Mouse (Mus musculus): ENCODE measurements around the gene Atp2a3.

Atp2a3 gene

DNA sequence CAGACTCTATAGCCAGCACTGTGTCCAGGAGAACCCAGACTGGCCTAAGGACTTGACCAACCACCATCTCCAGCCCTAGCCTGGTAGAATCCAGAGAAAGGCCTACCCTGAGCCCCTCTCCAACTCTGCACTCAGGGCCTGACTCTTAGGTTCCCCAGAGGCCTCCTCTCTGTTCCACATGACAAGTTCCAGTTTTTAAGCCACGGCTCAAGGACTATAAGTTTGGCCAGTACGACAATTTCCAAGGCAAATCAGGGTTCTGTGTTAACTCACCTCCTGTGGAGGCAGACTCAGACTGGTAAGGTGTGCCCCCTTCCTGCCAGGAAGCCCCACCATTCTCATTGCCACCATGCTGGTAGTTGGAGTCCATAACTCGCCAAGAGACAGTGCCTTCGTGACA lies 6.8 kb upstream of the Atp2a3 start:
- in situ Hi-C loops (cut with MboI, MseI), result no loop called here

GRCm38 (mm10) chr11:72955339-72955974 lies 5.5 kb upstream of the Atp2a3 start:
- in situ Hi-C loops (cut with MboI, MseI), result no loop called here

GRCm38 (mm10) chr11:72957318-72957717 lies 3.7 kb upstream of the Atp2a3 start:
- in situ Hi-C loops (cut with MboI, MseI), result no loop called here

DNA sequence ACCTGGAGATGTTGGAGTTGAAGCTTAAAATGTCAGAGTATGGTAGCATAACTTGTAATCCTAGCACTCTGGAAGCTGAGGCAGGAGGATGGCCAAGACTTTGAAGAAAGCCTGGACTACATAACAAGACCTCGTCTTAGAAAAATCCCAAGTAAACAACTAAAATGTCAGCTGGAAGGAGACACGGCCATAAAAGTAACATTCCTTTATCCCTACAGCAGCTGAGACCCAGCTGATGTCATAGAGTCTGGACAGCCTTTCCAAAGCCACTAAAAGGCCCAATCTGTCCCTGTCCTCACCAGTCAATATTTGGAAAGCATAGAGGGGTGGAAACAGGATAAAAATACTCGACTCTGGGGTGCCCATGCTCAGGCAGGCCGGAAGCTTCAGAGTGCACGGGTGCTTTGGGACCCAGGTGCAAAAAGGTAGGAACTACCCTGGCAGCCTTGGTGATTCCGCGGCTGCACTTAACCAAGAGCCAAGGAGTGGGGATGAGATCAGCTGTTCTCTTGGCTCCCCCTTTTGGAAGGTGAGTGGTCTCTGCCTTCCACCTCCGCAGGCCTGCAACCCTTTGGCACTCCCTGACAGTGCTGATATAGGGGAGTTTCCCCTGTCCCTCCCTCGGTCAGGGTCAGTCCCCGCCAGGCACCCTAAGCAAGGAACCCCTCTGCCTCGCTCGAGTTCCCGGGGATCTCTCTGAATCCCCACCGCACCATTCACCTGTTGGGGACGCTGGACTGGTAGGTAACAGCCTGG lies 867 bp upstream of the Atp2a3 start:
- in situ Hi-C loops (cut with MboI, MseI), result no loop called here

DNA sequence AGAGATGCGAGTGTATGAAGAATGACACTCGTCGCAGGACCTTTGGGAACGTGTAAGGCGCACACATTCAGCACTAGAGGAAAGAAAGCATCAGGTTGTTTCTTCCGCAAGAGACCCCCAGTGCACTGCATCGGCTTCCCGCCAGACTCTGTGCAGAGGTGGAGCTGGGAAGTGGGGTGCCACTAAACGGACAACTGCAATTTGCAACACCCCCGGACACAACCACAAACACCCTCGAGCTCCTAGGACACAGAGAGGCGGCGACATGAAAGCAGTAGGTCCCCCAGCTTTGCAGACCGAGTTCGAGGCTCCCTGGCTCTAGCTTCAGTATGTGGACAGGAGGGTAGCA lies 272 bp upstream of the Atp2a3 start:
- in situ Hi-C loops (cut with MboI, MseI), result no loop called here

GRCm38 (mm10) chr11:72962378-72962777 lies 1.4 kb downstream of the Atp2a3 start:
- in situ Hi-C loops (cut with MboI, MseI), result no loop called here

- in situ Hi-C loops (cut with MboI, MseI), result no loop called here
Observed at GRCm38 (mm10) chr11:72963058-72963788, 2.3 kb downstream of the Atp2a3 start.

DNA sequence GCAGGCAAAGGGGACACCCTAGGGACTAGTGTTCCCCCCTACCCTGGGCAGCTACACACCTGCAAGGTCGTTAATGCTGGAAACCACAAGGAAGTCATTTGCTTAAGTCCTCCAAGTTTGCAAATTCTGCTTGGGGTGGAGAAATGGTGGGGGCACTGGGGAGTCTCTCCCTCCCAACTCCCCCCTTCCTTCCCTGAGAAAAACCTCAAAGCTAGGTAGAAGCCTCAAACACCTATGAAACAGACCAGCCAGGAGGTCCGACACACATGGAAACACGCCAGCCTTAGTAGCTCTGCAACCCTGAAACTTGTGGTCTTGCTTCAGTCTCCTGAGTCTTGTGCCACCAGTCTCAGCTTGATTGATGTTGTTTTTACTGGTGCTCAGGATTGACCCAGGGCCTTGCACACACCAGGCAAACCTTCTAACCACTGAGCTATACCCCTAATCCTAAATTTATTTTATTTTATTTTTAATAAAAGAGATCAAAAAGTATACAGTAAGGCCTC lies 2.9 kb downstream of the Atp2a3 start:
- in situ Hi-C loops (cut with MboI, MseI), result no loop called here

GRCm38 (mm10) chr11:72974995-72975503 lies 14.1 kb downstream of the Atp2a3 start:
- in situ Hi-C loops (cut with MboI, MseI), result no loop called here

DNA sequence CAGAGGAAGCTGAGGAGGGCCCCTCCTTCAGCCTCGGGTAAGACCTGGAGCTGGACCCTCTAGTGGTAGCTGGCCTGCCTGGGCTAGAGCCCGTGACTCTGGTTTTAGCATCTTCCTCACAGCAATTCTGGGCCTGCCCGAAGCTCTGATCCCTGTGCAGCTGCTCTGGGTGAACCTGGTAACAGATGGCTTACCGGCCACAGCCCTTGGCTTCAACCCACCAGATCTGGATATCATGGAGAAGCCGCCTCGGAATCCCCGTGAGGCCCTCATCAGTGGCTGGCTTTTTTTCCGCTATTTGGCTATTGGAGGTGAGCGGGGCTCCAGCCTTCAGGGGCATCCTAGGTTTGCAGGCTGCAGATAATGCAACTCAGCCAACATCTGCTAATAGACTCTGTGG lies 21.5 kb downstream of the Atp2a3 start:
- in situ Hi-C loops (cut with MboI, MseI), result no loop called here

DNA sequence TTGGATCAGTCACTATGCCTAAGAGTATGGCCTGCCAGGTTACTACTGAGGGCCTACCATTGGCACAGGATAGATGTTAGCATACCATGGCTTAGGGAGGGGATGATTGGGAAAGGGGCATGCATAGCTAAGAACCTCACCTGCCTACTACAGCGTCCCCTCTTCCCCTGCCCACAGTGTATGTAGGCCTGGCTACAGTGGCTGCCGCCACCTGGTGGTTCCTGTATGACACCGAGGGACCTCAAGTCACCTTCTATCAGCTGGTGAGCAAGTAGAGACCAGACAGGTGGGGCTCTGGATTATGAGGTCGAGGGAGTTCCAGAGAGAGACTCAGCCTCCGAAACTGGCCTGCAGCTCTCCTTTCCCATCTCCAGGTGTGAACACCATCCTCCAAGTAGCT lies 22.3 kb downstream of the Atp2a3 start:
- in situ Hi-C loops (cut with MboI, MseI), result no loop called here

DNA sequence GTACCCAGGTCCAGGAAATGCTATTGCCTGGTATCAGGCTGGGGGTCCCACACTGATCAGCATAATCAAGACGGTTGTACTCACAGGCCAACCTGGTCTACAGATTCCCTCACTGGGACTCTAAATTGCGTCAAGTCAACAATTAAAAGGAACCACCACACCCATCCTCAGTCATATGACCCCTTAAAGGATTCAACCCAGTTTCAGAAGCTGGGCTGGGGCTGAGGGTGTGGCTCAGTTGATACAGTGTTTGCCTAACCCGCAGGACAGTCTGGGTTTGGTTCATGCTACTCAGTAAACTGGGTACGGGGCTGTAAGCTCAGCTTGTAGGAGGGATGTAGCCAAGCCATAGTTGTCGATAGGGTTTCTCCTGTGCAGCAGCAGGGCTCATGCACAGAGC lies 25.8 kb downstream of the Atp2a3 start:
- in situ Hi-C loops (cut with MboI, MseI), result no loop called here

DNA sequence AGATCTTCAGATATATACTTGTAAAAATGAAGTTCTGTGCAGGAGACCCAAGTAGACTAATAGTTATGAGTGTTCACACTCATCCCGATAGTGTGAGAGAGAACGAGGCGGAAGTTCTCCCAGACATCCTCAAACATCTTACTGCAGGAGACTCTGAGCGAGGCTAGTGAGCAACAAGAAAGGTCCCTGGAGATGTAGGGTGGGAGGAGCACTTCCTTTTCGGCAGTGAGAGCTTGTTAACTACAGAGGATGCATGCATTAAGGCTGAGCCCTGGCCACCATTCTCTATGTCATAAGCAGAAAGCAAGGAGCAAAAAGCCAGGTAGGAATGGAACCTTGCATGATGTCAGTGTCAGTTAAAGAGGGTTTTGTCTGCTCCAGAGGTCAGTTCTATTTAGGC lies 26.3 kb downstream of the Atp2a3 start:
- in situ Hi-C loops (cut with MboI, MseI), result no loop called here

DNA sequence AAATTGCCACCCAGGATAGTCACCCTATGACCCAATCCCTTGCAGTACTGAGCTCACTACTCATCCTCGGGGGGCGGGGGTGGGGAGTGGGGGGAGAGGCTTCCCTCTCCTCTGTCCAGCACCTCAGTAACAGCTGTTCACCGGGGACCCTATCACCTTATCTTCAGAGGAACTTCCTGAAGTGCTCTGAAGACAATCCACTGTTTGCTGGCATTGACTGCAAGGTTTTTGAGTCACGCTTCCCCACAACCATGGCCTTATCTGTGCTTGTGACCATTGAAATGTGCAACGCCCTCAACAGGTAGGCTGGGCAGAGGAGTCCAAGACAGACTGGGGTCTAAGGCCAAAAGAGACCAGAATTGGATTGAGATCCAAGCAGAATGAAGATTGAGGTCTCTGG lies 26.8 kb downstream of the Atp2a3 start:
- in situ Hi-C loops (cut with MboI, MseI), result no loop called here

DNA sequence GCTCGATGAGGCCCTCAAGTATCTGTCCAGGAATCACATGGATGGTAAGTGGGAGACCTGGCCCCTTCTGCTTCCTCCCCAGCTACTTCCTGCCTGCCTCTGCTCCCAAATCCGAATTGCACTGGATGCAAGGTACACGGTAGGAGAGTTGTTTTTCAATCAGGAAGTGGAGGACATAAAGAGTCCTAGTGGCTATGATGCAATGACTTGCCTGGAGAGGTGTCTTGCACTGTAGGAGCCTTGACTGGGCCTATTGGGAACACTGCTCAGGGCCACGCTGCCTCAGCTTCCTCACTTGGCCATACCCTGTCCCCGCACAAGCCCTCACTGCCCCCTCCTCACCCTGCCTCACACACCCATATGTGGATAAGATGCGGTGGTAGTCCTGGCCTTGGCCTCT lies 28.1 kb downstream of the Atp2a3 start:
- in situ Hi-C loops (cut with MboI, MseI), result no loop called here

DNA sequence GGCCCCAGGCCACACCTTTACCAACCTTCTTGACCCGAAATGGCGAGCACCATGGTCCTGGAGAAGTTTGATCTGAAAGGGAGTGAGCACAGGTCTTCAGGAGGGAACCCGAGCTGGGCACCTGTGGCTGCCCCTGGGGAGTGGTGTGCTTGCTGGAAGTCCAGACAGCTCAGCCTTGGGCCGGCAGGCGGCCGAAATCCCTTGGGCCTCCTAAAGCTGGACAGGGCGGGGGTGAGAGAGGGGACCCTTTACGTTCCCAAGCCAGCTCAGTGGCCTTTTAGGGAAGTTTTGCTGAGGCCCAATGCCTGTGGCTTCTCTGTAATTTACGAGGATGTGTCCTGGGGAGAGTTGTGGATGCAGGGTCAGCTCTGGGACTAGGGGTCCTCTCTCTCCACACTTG lies 29.7 kb downstream of the Atp2a3 start:
- in situ Hi-C loops (cut with MboI, MseI), result no loop called here

DNA sequence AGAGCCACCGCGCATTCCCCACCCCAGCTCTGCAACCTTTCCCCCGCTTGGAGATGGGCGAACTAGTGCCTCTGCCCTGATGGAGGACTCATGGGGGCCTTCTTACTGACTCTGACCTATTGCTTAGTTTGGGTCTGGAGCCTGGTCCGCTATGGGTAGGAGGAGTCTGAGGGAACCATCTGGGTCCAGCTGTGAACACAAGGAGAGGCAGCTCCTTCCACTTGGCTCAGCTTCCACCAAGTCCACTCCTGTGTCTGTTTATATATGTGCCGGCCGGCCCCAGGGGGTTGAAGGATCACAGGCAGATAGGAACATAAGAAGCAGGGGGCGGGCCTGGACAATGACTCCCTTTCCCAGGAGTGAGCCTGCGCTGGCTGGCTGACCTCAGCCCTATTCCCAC lies 31.0 kb downstream of the Atp2a3 start:
- in situ Hi-C loops (cut with MboI, MseI), result no loop called here

DNA sequence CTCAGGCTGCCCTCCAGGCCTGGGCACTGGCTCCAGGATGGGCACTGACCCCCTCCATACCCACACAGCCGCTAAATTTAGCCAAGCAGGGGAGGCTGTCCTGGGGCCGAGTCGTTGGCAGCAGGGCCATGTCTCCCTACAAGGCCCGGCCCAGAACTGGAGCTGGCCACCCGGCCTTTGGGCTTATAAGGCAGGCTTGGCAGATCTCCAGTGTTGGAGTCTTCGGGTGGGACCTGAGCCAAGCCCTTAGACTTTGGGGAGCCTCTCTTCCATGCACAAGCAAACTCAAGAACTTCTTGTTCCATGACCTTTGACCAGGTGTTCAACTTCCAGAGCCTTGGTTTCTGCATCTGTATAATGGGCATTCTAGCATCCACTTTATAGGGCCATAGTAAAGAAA lies 35.4 kb downstream of the Atp2a3 start:
- in situ Hi-C loops (cut with MboI, MseI), result no loop called here

DNA sequence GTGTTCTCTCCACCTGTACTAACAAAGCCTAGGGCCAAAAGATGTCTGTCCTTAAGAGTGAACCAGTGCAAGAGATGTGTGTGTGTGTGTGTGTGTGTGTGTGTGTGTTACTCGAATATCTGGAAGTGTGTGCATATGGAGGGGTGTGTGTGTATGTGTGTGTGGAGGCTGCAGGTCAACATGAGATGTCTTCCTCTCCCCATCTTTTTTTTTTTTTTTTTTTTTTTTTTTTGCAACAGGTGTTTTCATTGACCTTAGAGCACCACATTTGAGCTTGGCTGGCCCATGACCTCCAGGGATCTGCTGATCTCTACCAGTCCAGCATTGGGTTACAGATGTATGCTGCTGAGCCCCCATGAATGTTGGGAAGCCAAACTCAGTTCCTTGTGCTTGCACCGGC lies 35.8 kb downstream of the Atp2a3 start:
- in situ Hi-C loops (cut with MboI, MseI), result no loop called here

DNA sequence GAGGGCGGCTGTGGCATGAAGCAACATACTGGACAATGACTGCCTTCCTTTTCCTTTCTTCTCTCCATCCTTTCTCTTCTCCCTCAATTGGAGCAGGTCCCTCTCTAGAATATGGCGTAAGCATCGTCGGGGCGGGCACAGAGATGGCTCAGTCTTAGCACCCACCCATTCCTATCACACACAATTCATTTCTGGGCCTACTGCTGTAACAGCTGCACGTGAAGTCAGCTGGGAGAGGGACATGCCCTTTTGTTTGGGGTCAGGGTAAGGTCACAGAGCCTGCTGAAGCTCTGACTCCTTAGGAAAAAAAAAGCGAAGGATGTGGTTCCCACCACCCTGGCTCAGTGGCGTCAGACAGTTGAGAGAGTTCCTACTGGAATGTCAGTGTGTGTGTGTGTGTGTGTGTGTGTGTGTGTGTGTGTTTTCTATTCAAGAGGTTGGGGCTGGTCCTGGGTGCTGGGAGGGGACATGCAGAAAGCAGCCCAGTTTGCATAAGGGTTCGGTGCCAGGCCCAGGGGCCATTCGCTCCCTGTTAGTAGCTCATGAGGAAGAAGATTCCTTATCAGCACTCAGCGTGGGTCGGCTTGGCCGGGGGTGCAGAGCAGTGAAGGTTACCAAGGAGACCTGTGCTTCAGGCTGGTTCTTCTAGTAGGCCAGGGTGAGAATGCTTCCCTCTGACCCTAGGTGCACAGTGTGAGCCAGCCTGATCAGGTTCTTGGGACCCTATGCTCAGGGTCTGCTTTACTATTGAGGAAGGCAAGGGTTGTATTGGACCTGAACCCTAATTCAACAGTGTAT lies 36.8 kb downstream of the Atp2a3 start:
- in situ Hi-C loops (cut with MboI, MseI), result no loop called here

DNA sequence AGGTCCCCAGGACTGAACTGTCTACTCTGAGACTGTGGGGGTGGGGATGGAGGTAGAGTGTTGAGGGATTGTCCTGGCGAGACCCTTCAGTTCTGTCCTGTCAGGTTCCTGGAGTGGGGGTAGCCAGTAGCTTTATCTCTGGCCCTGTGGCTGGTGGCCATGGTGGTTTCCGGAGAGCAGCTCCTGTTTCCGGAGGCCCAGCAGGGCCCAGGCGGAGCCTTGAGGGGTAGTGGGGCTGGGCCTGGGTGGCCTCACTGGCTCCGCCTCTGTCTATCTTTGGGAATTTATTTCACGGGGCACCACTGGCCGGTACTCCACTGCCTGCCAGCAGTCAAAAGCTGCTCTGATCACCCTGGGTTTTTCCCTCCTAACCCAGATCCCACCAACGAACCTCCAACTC lies 37.8 kb downstream of the Atp2a3 start, which contains the start of gene P2rx1:
Gene P2rx1, plus strand, starts transcription at position 333 of the 400 bp plus-strand sequence.
- in situ Hi-C loops (cut with MboI, MseI), result no loop called here

DNA sequence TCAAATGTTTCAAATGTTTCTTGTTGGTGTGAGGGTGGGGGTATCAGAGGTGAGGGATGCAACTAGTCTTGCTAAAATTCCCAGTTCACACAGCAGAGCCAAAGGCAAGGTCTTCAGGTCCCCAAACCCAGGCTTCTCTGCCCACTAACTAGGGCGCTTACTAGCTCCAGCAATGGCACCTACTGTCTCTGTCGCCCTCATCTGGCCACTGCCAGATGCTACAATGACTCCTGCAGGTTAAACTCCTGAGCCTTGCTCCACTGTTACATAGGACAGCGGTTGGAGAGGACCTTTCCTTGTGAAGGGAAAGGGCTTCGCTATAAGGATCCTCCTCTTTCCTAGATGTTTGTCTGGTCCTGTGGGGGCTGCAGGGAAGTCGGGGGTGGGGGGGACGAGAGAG lies 40.1 kb downstream of the Atp2a3 start:
- in situ Hi-C loops (cut with MboI, MseI), result loop anchor here (10.0 kb wide), 1 partner anchor 86 kb away; no protein-coding TSS in a partner anchor

Measured in T-helper 1 cell (primary cell).